Mouse (Mus musculus) gastrocnemius, postnatal 14 days (tissue): ENCODE data around the gene Elobl. TPM values are rescaled to one million over a fixed set of nuclear protein-coding genes. Genes with fewer than 3 reads are reported as not detected.
"Not testable (repeated sequence)": the region's sequence is repeated elsewhere in the genome, so short reads cannot be mapped to it uniquely, and the experiment has no call there.

Source experiments
- DNase-seq: peaks from one replicate; pipeline ENCODE4 v3.0.0; 2021; ENCODE audit warnings: mixed read lengths
- intact Hi-C: fragments of 180-260 bp; cut with DNase I; formaldehyde crosslinking; loops from one replicate; pipeline ENCODE4 v1.15.1; 2025; ENCODE audit warnings: low total_unique reads
- long read RNA-seq, 2 experiments: library from polyadenylated mRNA; stranded (forward); transcript quantifications; one replicate each; pipeline ENCODE4 v2.0.0; 2021
- total RNA-seq, 2 experiments: library from RNA; stranded (reverse); gene quantifications; 2 replicates each; pipeline ENCODE4 v1.2.3; 2021

Elobl gene
- total RNA-seq, result not detected
- long read RNA-seq, experiment 1, result 0 reads
- long read RNA-seq, experiment 2, result 0 reads

GRCm38 (mm10) chr11:88966881-88967361 is at the start of gene Elobl:
Gene Elobl (minus strand): TSS chr11:88966931.
- intact Hi-C loops, result no loop called here

GRCm38 (mm10) chr11:89012241-89012640 is 45.5 kb upstream of the Elobl start:
- intact Hi-C loops, result no loop called here
- DNase-seq, result no peak

More at GRCm38 (mm10) chr11:88966881-88967361, at the start of gene Elobl:
- no peak for DNase-seq

- no peak for DNase-seq
- intact Hi-C loops, result no loop called here
Measured at GRCm38 (mm10) chr11:89009496-89009895, 42.8 kb upstream of the Elobl start.

- intact Hi-C loops, result no loop called here
Measured at GRCm38 (mm10) chr11:89009066-89009465, 42.3 kb upstream of the Elobl start.

GRCm38 (mm10) chr11:89007582-89007981 is 40.9 kb upstream of the Elobl start:
- no peak for DNase-seq
- intact Hi-C loops, result no loop called here

More at GRCm38 (mm10) chr11:89009066-89009465, 42.3 kb upstream of the Elobl start:
- no peak for DNase-seq

- no peak for DNase-seq
- intact Hi-C loops, result no loop called here
Measured at GRCm38 (mm10) chr11:89006404-89006803, 39.7 kb upstream of the Elobl start.

GRCm38 (mm10) chr11:89005473-89005872 is 38.7 kb upstream of the Elobl start:
- DNase-seq, result no peak
- intact Hi-C loops, result no loop called here

- intact Hi-C loops, result no loop called here
- no peak for DNase-seq
Measured at GRCm38 (mm10) chr11:89003726-89004125, 37.0 kb upstream of the Elobl start.

GRCm38 (mm10) chr11:89003078-89003477 is 36.3 kb upstream of the Elobl start:
- intact Hi-C loops, result no loop called here
- DNase-seq, result no peak

- DNase-seq, result no peak
- intact Hi-C loops, result no loop called here
Measured at GRCm38 (mm10) chr11:89002621-89003020, 35.9 kb upstream of the Elobl start.

- DNase-seq, result no peak
Measured at GRCm38 (mm10) chr11:89002068-89002467, 35.3 kb upstream of the Elobl start.

GRCm38 (mm10) chr11:89001569-89001968 is 34.8 kb upstream of the Elobl start:
- intact Hi-C loops, result no loop called here
- no peak for DNase-seq

More at GRCm38 (mm10) chr11:89002068-89002467, 35.3 kb upstream of the Elobl start:
- intact Hi-C loops, result no loop called here

- intact Hi-C loops, result no loop called here
- no peak for DNase-seq
Measured at GRCm38 (mm10) chr11:89000527-89000819, 33.7 kb upstream of the Elobl start.

GRCm38 (mm10) chr11:88999723-89000526 is 33.2 kb upstream of the Elobl start:
- DNase-seq, result no peak
- intact Hi-C loops, result no loop called here

- peak; percentile 93 for DNase-seq
- intact Hi-C loops, result no loop called here
Measured at GRCm38 (mm10) chr11:88998974-88999722, 32.4 kb upstream of the Elobl start, which contains the start of gene Trim25. Gene Trim25 (plus strand): TSS chr11:88999376.

- intact Hi-C loops, result no loop called here
- DNase-seq, result no peak
Measured at GRCm38 (mm10) chr11:88998406-88998805, 31.7 kb upstream of the Elobl start.

- DNase-seq, intact Hi-C loops: not testable (repeated sequence)
Measured at GRCm38 (mm10) chr11:88997343-88997742, 30.6 kb upstream of the Elobl start.

- no peak for DNase-seq
- intact Hi-C loops, result no loop called here
Measured at GRCm38 (mm10) chr11:88996427-88996826, 29.7 kb upstream of the Elobl start.

GRCm38 (mm10) chr11:88995616-88996015 is 28.9 kb upstream of the Elobl start:
- no peak for DNase-seq
- intact Hi-C loops, result no loop called here

- intact Hi-C loops, result no loop called here
- no peak for DNase-seq
Measured at GRCm38 (mm10) chr11:88994492-88994891, 27.8 kb upstream of the Elobl start.

- intact Hi-C loops, result no loop called here
- DNase-seq, result peak; percentile 37
Measured at GRCm38 (mm10) chr11:88993625-88994024, 26.9 kb upstream of the Elobl start.
